Mouse (Mus musculus): ENCODE results near the gene Pdgfb.

DNA sequence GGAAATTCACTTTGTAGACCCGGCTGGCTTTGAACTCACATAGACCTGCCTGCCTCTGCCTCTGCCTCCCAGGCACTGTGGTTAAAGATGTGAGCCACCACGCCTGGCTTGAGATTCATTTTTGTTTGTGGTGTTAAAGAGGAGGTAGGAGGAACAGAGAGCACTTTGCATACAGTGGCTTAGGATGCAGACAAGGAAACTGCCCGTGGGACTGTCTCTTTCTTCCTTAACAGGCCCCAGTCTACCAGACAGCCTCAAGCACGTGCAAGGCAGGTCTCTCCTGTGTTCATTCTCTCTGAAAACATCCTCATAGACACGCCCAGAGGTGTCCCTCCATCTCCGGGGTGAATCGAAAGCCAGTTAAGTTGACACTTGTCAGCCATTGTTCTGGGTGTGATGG, 19.6 kb upstream of the Pdgfb start:
- no peak for TF ChIP-seq POLR2A (IDR thresholded peaks at IDR 0.05; ENCODE audit: insufficient read length, low read depth)
- no peak for TF ChIP-seq MYOG (IDR thresholded peaks at IDR 0.05; ENCODE audit: control insufficient read depth in 1 of 3, insufficient read depth in 1 of 3, insufficient read length in 2 of 3, low read depth in 2 of 3)
- no peak for TF ChIP-seq MAX (IDR thresholded peaks at IDR 0.05; ENCODE audit: low read depth)
- TF ChIP-seq CEBPB (IDR thresholded peaks at IDR 0.05; ENCODE audit: insufficient read depth, poor library complexity, severe bottlenecking) = no peak
- TF ChIP-seq TCF3 (IDR thresholded peaks at IDR 0.05; ENCODE audit: insufficient read length, low read depth) = no peak
- TF ChIP-seq USF1 (IDR thresholded peaks at IDR 0.05; ENCODE audit: low read depth) = no peak
- no peak for TF ChIP-seq POLR2AphosphoS2 (IDR thresholded peaks at IDR 0.05; ENCODE audit: insufficient read length, low read depth)
- no peak for TF ChIP-seq TCF12 (IDR thresholded peaks at IDR 0.05; ENCODE audit: insufficient read depth, poor library complexity, severe bottlenecking)
- TF ChIP-seq E2F4 (IDR thresholded peaks at IDR 0.05; ENCODE audit: insufficient read depth) = no peak
- TF ChIP-seq MYOD1 (IDR thresholded peaks at IDR 0.05; ENCODE audit: control insufficient read depth in 1 of 3, insufficient read length in 2 of 3, low read depth in 2 of 3) = no peak
- TF ChIP-seq SRF (IDR thresholded peaks at IDR 0.05; ENCODE audit: control insufficient read depth, insufficient read length, low read depth) = no peak
- TF ChIP-seq REST (IDR thresholded peaks at IDR 0.05; ENCODE audit: insufficient read depth, insufficient read length) = no peak
